Mouse (Mus musculus) kidney, embryonic 16.5 days (tissue): ENCODE measurements at regions not wholly inside any gene's neighbourhood (a gene's known extent, or its start where the extent isn't known, plus 50 kb on each side); places are given as distances from the start of the nearest gene placed in this dataset.

Experiments used
- ATAC-seq: fragments of 200-750 bp; cut with Nextera tagmentation; 2 replicates; pipeline ENCODE4 v1.8.0; 2017; ENCODE audit warnings: moderate TSS enrichment; ENCODE audit not compliant: low FRiP score, low TSS enrichment
- H3K27ac ChIP-seq: fragments of 300-500 bp; sonication (generic); 2 replicates; pipeline ENCODE4 v1.5.1; 2014; ENCODE audit warnings: low read length
- H3K27me3 ChIP-seq: fragments of 300-500 bp; sonication (generic); 2 replicates; pipeline ENCODE4 v1.6.1; 2014; ENCODE audit warnings: low read length, control low read depth, mixed read lengths; ENCODE audit not compliant: insufficient read depth
- H3K36me3 ChIP-seq: fragments of 300-500 bp; sonication (generic); 2 replicates; pipeline ENCODE4 v1.6.1; 2014; ENCODE audit warnings: low read length, control low read depth, mixed read lengths; ENCODE audit not compliant: insufficient read depth
- H3K4me1 ChIP-seq: fragments of 300-500 bp; sonication (generic); 2 replicates; pipeline ENCODE4 v1.6.1; 2014; ENCODE audit warnings: low read length, control low read depth, mixed read lengths; ENCODE audit not compliant: insufficient read depth
- H3K4me2 ChIP-seq: fragments of 300-500 bp; sonication (generic); replicated peaks from 2 replicates; pipeline ENCODE4 v1.6.1; 2014; ENCODE audit warnings: low read depth, low read length
- H3K4me3 ChIP-seq: fragments of 300-500 bp; sonication (generic); 2 replicates; pipeline ENCODE4 v1.5.1; 2014; ENCODE audit warnings: mild to moderate bottlenecking, low read length
- H3K9ac ChIP-seq: fragments of 300-500 bp; sonication (generic); replicated peaks from 2 replicates; pipeline ENCODE4 v1.6.1; 2014; ENCODE audit warnings: low read length
- H3K9me3 ChIP-seq: fragments of 300-500 bp; sonication (generic); 2 replicates; pipeline ENCODE4 v1.6.1; 2016; ENCODE audit warnings: low read length, control low read depth
- WGBS: fragments of 180-500 bp; shearing (Covaris S2); extraction: QIAGEN DNeasy Blood & Tissue Kit; methylation state at CpG from one replicate; pipeline ENCODE4 v1.1.7; 2014; 5-methylcytosine and 5-hydroxymethylcytosine counted together

- H3K27ac ChIP-seq: no peak overlapping the region
- no peak for ATAC-seq
- WGBS: 69% methylated on average over 6 of the region's 6 CpGs
- H3K36me3 ChIP-seq: no peaks in the 10 kb centered on the region
- peaks cover 24% of the 10 kb centered on the region; the same call in 1 of the 2 replicates for H3K4me1 ChIP-seq
- H3K9ac ChIP-seq: no peak overlapping the region
- no peaks in the 10 kb centered on the region for H3K9me3 ChIP-seq
- H3K27me3 ChIP-seq: no peaks in the 10 kb centered on the region
- H3K4me2 ChIP-seq: no peak overlapping the region
- H3K4me3 ChIP-seq: no peak overlapping the region
These were observed 262.4 kb downstream of the Fzd1 start for GRCm38 (mm10) chr5:4495482-4495881.

- no peak overlapping the region for H3K9ac ChIP-seq
- H3K4me1 ChIP-seq: peaks cover 7% of the 10 kb centered on the region; the same call in 1 of the 2 replicates
- H3K9me3 ChIP-seq: 0 out of 2 replicates have a peak, but pooled peaks cover 5% of the 10 kb centered on the region
- no peaks in the 10 kb centered on the region for H3K27me3 ChIP-seq
- no peak overlapping the region for H3K4me3 ChIP-seq
- peak; percentile 49; the same call in 1 of the 2 replicates for ATAC-seq
- WGBS: 85% methylated on average over 4 of the region's 4 CpGs
- no peak overlapping the region for H3K4me2 ChIP-seq
- no peak overlapping the region for H3K27ac ChIP-seq
- H3K36me3 ChIP-seq: no peaks in the 10 kb centered on the region
These were observed 271.3 kb downstream of the Fzd1 start for GRCm38 (mm10) chr5:4486391-4487132.

- Histone ChIP-seq H3K27ac (no peak overlapping the region), H3K36me3 (no peaks in the 10 kb centered on the region), H3K4me3 (no peak overlapping the region), H3K27me3 (no peaks in the 10 kb centered on the region), H3K9me3 (0 out of 2 replicates have a peak, but pooled peaks cover 5% of the 10 kb centered on the region), H3K4me1 (peaks cover 7% of the 10 kb centered on the region; the same call in 1 of the 2 replicates), H3K9ac (no peak overlapping the region), H3K4me2 (no peak overlapping the region)
- peak; percentile 35; the same call in 1 of the 2 replicates for ATAC-seq
- WGBS: 71% methylated on average over 10 of the region's 10 CpGs
These were observed 272.1 kb downstream of the Fzd1 start for GRCm38 (mm10) chr5:4485542-4486390.

GRCm38 (mm10) chr5:4484780-4485179, 273.1 kb downstream of the Fzd1 start:
- Histone ChIP-seq H3K27me3 (no peaks in the 10 kb centered on the region), H3K4me1 (peaks cover 7% of the 10 kb centered on the region; the same call in 1 of the 2 replicates), H3K36me3 (no peaks in the 10 kb centered on the region), H3K9ac (no peak overlapping the region), H3K4me3 (no peak overlapping the region), H3K27ac (no peak overlapping the region), H3K4me2 (no peak overlapping the region), H3K9me3 (0 out of 2 replicates have a peak, but pooled peaks cover 5% of the 10 kb centered on the region)
- ATAC-seq: no peak
- 15% methylated on average over 6 of the region's 6 CpGs for WGBS

GRCm38 (mm10) chr5:4484151-4484550, 273.7 kb downstream of the Fzd1 start:
- ATAC-seq: no peak
- Histone ChIP-seq H3K9ac (no peak overlapping the region), H3K4me2 (no peak overlapping the region), H3K9me3 (0 out of 2 replicates have a peak, but pooled peaks cover 5% of the 10 kb centered on the region), H3K4me3 (no peak overlapping the region), H3K4me1 (peaks cover 7% of the 10 kb centered on the region; the same call in 1 of the 2 replicates), H3K36me3 (no peaks in the 10 kb centered on the region), H3K27me3 (no peaks in the 10 kb centered on the region), H3K27ac (no peak overlapping the region)
- WGBS: 73% methylated on average over 1 of the region's 1 CpGs

- no peaks in the 10 kb centered on the region for H3K4me1 ChIP-seq
- no peak overlapping the region for H3K27ac ChIP-seq
- ATAC-seq: no peak
- H3K9me3 ChIP-seq: no peaks in the 10 kb centered on the region
- WGBS: 74% methylated on average over 2 of the region's 2 CpGs
- H3K27me3 ChIP-seq: no peaks in the 10 kb centered on the region
- no peaks in the 10 kb centered on the region for H3K36me3 ChIP-seq
- no peak overlapping the region for H3K4me3 ChIP-seq
- no peak overlapping the region for H3K4me2 ChIP-seq
- H3K9ac ChIP-seq: no peak overlapping the region
These were observed 282.1 kb downstream of the Mterf1b start for GRCm38 (mm10) chr5:4474255-4474654.
